Mouse (Mus musculus) forebrain, embryonic 13.5 days (tissue): Measurements from ENCODE around the gene Prss12. TPM values are rescaled to one million over a fixed set of nuclear protein-coding genes. Genes with fewer than 3 reads are reported as not detected.
"Not testable (repeated sequence)": the region's sequence is repeated elsewhere in the genome, so short reads cannot be mapped to it uniquely, and the experiment has no call there.

Experiments
- ATAC-seq: fragments of 200-750 bp; cut with Nextera tagmentation; 2 replicates; pipeline ENCODE4 v1.8.0; 2017
- H3K27ac ChIP-seq: fragments of 300-500 bp; sonication (generic); 2 replicates; pipeline ENCODE4 v1.5.1; 2015; ENCODE audit warnings: inconsistent platforms, mild to moderate bottlenecking, moderate library complexity
- H3K27me3 ChIP-seq: fragments of 300-500 bp; sonication (generic); 2 replicates; pipeline ENCODE4 v1.6.1; 2015; ENCODE audit warnings: mild to moderate bottlenecking, inconsistent platforms
- H3K36me3 ChIP-seq: fragments of 300-500 bp; sonication (generic); 2 replicates; pipeline ENCODE4 v1.6.1; 2015; ENCODE audit warnings: mild to moderate bottlenecking, inconsistent platforms; ENCODE audit not compliant: poor library complexity, severe bottlenecking
- H3K4me1 ChIP-seq: fragments of 300-500 bp; sonication (generic); 2 replicates; pipeline ENCODE4 v1.6.1; 2015; ENCODE audit warnings: inconsistent platforms
- H3K4me2 ChIP-seq: fragments of 300-500 bp; sonication (generic); 2 replicates; pipeline ENCODE4 v1.6.1; 2015; ENCODE audit warnings: inconsistent platforms, mild to moderate bottlenecking, moderate library complexity
- H3K4me3 ChIP-seq: fragments of 300-500 bp; sonication (generic); 2 replicates; pipeline ENCODE4 v1.5.1; 2015; ENCODE audit warnings: mild to moderate bottlenecking, inconsistent platforms
- H3K9ac ChIP-seq: fragments of 300-500 bp; sonication (generic); 2 replicates; pipeline ENCODE4 v1.6.1; 2015; ENCODE audit warnings: mild to moderate bottlenecking, inconsistent platforms
- H3K9me3 ChIP-seq: fragments of 300-500 bp; sonication (generic); replicated peaks from 2 replicates; pipeline ENCODE4 v1.6.1; 2016; ENCODE audit warnings: inconsistent platforms
- WGBS: fragments of 180-500 bp; shearing (Covaris S2); methylation state at CpG from one replicate; pipeline ENCODE4 v1.1.7; 2015; 5-methylcytosine and 5-hydroxymethylcytosine counted together
- polyA plus RNA-seq: library from polyadenylated mRNA; unstranded; fragments of >200 nt; fragmentation: Nextera tagmentation; extraction: Ambion mirVana; gene quantifications from 2 replicates; pipeline ENCODE4 v1.2.1, GENCODE M21; 2015

Prss12 gene
- polyA plus RNA-seq, 1 experiment from 2014 or later: 1.4 TPM

DNA sequence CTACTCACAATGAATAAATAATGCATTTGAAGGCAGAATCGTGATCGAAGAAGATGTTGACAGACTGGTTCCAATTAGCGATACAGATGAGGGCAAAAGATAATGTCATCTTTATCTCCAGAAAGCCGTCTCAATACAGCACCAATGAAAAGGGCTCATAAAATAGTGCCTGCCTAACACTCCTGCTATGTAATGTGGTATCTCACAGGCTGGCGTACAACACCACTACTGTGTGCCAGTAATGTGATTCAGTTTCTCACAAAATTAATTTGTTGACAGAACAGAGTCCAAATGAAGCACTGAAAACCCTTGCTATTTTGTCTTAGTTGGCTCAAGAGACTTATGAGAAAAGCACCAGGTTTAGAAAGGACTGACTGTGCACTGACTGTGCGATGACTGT, 48.4 kb downstream of the Prss12 start:
- H3K4me1 ChIP-seq: no peaks in the 10 kb centered on the region
- H3K9ac ChIP-seq: no peak overlapping the region
- 84% methylated on average over 6 of the region's 6 CpGs for WGBS
- H3K9me3 ChIP-seq: no peaks in the 10 kb centered on the region
- no peaks in the 10 kb centered on the region for H3K27me3 ChIP-seq
- no peak overlapping the region for H3K4me3 ChIP-seq
- H3K27ac ChIP-seq: no peak overlapping the region
- no peaks in the 10 kb centered on the region for H3K36me3 ChIP-seq
- 0 out of 2 replicates have a peak, but pooled peaks have one; percentile 43 for ATAC-seq
- H3K4me2 ChIP-seq: no peak overlapping the region

DNA sequence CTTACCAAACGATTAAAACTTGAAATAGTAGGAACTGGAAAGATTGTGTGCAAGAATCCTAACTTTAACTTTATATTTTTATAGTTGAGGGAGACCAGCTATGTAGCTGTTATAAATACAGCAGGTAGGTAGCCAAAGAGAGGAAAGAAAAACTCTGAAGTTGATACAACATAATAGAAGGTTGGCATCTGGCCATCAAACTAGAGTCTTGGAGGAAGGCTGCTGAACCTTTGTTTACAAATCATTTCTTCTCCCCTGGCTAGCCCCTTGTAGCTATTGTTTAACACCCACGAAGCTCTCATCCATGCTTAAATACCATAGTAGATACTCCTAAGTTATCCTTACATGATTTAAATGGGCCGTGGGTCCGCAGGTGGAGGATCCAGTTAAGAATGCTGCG, 52.1 kb downstream of the Prss12 start:
- Histone ChIP-seq H3K27me3 (no peaks in the 10 kb centered on the region), H3K4me1 (no peaks in the 10 kb centered on the region), H3K27ac (no peak overlapping the region), H3K9ac (no peak overlapping the region), H3K4me2 (no peak overlapping the region), H3K9me3 (no peaks in the 10 kb centered on the region), H3K4me3 (no peak overlapping the region), H3K36me3 (no peaks in the 10 kb centered on the region)
- no peak for ATAC-seq
- 79% methylated on average over 5 of the region's 5 CpGs for WGBS

DNA sequence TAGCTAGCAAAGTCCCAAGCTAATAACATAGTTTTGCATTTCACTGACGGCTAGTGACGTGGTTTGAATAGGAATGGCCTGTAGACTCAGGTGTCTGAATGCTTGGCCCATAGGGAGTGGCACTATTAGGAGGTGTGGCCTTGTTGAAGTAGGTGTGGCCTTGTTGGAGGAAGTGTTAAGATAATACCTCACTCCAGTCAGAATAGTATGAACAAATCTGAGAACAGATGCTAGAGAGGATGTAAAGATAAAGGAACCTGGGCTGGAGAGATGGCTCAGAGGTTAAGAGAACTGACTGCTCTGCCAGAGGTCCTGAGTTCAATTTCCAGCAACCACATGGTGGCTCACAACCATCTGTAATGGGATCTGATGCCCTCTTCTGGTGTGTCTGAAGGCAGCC, 55.1 kb downstream of the Prss12 start:
- H3K4me2 ChIP-seq, H3K27ac ChIP-seq, H3K9me3 ChIP-seq, H3K9ac ChIP-seq, ATAC-seq, H3K36me3 ChIP-seq, H3K27me3 ChIP-seq, H3K4me3 ChIP-seq: not testable (repeated sequence)
- peaks cover 18% of the 10 kb centered on the region for H3K4me1 ChIP-seq
- 83% methylated on average over 2 of the region's 2 CpGs for WGBS

DNA sequence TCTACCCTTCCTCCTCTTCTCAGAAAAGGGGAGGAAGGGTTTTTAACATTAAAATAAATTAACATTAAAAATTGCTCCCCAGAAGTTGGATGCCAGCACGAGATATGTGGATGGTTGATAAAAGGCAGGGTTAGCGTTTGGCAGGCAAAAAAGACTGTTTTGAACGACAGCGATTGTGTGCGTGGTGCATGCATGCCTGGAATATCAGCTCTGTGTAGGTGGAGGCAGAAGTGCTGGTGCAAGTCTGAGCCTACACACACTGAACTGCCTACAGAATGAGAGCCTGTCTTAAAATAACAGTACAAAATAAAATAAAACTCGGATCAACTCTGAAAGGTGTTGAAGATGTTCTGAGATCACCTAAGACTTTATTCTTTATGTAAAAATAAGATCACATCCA, 57.2 kb downstream of the Prss12 start:
- 87% methylated on average over 6 of the region's 6 CpGs for WGBS
- no peak overlapping the region for H3K4me3 ChIP-seq
- no peak overlapping the region for H3K9ac ChIP-seq
- peaks cover 9% of the 10 kb centered on the region; the same call in 1 of the 2 replicates for H3K36me3 ChIP-seq
- no peak overlapping the region for H3K4me2 ChIP-seq
- H3K27me3 ChIP-seq: no peaks in the 10 kb centered on the region
- no peak overlapping the region for H3K27ac ChIP-seq
- H3K9me3 ChIP-seq: no peaks in the 10 kb centered on the region
- peaks cover 26% of the 10 kb centered on the region for H3K4me1 ChIP-seq
- ATAC-seq: no peak

DNA sequence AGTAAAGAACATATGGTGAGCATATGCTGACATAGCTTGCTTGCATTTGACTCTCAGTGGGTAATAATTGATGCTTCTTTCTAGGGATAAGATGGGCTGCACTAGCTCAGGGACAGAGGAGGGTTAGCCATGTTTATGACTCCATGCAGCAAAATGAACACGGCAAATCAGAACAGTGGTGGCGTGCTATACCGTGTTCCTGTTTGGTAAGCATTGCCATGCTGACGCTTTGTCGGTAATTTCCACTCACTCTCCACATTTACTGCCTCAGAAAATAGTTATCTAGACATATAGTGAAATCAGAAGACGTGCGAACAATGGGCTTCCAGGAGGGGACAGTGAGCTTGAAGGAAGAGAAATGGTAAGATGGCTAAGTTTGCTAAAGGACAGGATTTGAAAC, 58.1 kb downstream of the Prss12 start:
- Histone ChIP-seq H3K27me3 (no peaks in the 10 kb centered on the region), H3K4me3 (no peak overlapping the region), H3K36me3 (peaks cover 9% of the 10 kb centered on the region; the same call in 1 of the 2 replicates), H3K4me1 (peaks cover 32% of the 10 kb centered on the region), H3K4me2 (no peak overlapping the region), H3K9ac (no peak overlapping the region), H3K27ac (no peak overlapping the region), H3K9me3 (no peaks in the 10 kb centered on the region)
- whole genome bisulfite sequencing: 89% methylated on average over 7 of the region's 7 CpGs
- no peak for ATAC-seq

DNA sequence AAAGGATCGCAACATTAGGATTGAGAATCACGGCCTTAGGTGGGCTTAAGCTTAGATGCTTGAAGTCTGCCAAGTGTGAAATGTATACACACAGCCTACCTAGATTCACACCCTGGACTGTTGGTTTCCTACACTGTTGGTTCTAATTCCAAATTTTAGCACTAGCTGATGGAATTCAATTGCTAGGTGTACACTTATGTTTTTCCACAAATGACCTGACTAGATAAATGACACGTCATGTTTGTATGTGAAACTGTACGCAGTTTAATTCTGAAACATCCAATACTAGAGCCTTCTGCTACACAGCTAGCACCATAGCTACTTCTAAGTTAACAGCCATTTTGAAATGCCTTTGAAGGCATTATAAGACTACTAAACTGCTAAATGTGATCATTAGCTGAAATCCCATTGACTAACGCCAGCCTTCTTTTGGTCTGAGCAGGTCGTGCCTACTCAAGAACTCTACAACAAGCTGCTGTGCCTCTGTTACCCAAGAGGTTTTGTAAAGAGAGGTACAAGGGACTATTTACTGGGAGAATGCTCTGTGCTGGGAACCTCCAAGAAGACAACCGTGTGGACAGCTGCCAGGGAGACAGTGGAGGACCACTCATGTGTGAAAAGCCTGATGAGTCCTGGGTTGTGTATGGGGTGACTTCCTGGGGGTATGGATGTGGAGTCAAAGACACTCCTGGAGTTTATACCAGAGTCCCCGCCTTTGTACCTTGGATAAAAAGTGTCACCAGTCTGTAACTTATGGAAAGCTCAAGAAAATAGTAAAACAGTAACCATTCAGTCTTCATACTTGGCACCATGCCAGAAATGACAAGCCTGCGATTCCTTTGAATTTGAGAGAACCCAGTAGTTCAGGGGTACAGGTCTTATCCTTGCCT, 59.3 kb downstream of the Prss12 start:
- peaks cover 9% of the 10 kb centered on the region; the same call in 1 of the 2 replicates for H3K36me3 ChIP-seq
- H3K4me2 ChIP-seq: peak overlapping the region; percentile 72
- H3K4me3 ChIP-seq: no peak overlapping the region
- H3K9me3 ChIP-seq: no peaks in the 10 kb centered on the region
- WGBS: 49% methylated on average over 9 of the region's 9 CpGs
- peaks cover 32% of the 10 kb centered on the region for H3K4me1 ChIP-seq
- H3K27ac ChIP-seq: no peak overlapping the region; the same call in 1 of the 2 replicates
- H3K27me3 ChIP-seq: no peaks in the 10 kb centered on the region
- H3K9ac ChIP-seq: no peak overlapping the region
- no peak for ATAC-seq

DNA sequence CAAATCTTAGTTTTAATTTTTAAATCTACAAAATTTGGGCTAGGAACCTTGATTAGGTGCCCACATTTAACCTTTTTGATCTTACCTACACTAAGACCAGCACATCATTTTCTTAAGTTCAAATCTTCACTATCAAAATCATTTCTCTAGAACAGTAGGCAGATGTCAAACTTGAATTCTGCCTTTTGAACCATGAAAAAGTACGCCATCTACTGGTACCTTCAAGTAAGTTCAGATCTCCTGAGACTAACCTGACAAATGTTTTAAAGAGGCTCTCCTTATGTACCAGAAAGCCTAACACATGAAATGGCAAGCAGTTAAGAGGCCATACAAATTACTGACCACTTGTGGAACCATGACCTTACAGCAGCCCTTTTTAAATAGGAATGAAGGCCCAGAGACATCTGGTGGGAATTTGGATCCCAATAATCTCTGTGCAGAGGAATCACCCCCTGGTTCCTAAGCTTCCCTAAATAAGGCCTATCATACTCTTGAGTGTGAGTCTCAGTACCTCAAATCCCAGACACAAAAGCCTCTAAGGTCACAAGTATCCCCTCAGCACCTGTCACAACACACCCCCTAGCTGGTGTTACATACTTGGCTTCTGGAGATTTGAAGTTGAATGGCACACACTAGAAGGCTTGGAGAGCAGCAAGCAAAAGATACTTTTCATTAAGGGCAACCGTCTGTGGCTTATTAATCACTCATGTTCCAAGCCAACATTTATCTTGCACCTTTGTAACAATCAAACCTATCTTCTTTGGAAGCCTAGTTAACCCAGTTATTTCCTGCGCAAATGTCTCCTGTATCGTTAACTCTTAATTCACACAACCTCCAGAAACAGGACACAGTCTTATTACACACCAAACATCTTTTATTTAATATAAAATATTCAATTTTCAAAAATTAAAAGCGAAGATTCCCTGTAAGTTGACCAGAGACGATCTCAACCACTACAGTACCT, 60.3 kb downstream of the Prss12 start:
- 6% methylated on average over 6 of the region's 6 CpGs for WGBS
- no peak for ATAC-seq

DNA sequence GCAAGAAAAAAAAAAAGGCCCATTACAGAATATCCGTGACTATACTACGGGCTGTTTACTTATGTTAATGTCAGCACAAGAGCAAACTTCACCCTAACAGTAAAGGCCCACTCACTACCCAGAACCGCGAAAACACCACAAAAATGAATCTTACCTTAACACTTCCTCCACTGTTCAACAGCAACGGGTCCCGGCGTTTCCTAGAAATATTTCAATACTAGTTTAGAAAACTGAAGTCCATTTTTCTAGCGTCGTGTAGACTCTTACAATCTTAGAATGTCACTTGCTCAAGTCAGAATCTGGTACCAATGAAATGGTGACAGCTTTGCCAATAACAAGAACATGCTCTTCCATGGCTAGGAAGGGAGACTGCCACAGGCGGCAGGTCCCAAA, 60.9 kb downstream of the Prss12 start:
- peak overlapping the region; percentile 76 for H3K27ac ChIP-seq
- H3K4me1 ChIP-seq: peaks cover 32% of the 10 kb centered on the region
- H3K4me3 ChIP-seq: peak overlapping the region; percentile 70
- peaks cover 9% of the 10 kb centered on the region; the same call in 1 of the 2 replicates for H3K36me3 ChIP-seq
- H3K4me2 ChIP-seq: peak overlapping the region; percentile 72
- no peaks in the 10 kb centered on the region for H3K27me3 ChIP-seq
- H3K9me3 ChIP-seq: no peaks in the 10 kb centered on the region
- no peak for ATAC-seq
- under 1% methylated on average over 10 of the region's 10 CpGs for WGBS
- H3K9ac ChIP-seq: peak overlapping the region; percentile 80

More for the DNA sequence above, 60.3 kb downstream of the Prss12 start:
- H3K9ac ChIP-seq: peak overlapping the region; percentile 80
- H3K27me3 ChIP-seq: no peaks in the 10 kb centered on the region
- H3K4me2 ChIP-seq: peak overlapping the region; percentile 72
- H3K4me1 ChIP-seq: peaks cover 32% of the 10 kb centered on the region
- no peaks in the 10 kb centered on the region for H3K9me3 ChIP-seq
- H3K36me3 ChIP-seq: peaks cover 9% of the 10 kb centered on the region; the same call in 1 of the 2 replicates
- H3K27ac ChIP-seq: 0 out of 2 replicates have a peak overlapping the region, but pooled peaks have one; percentile 76
- peak overlapping the region; percentile 70 for H3K4me3 ChIP-seq

DNA sequence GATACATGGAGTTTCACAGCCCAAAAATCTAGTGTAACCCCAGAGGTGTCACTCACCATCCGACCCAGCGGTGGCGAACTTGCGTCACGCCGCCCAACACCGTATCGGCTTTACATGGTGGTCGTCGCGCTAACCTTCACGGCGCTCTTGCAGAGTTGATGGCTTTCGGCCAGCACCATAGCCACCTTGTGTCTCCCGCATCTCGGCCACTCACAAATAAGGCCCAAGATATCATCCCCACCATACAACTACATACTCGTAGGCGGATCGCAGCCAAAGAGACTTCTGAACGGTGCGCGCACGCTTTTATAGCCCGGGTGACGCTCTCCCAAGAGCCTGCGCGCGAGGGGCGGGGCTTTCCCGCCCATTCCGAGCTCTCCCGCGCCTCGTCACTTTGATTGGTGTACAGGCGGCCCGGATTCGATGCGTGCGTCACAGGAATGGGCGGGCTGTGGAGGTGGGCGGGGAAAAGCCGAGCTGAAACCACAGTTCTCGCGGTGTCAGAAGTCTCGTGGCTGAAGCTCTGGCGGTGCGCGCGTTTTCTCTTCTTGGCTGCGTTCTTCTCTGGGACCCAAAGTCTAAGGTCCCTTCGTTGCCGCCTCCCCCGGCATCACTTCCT, 61.5 kb downstream of the Prss12 start:
- peak; percentile 99 for ATAC-seq
- Histone ChIP-seq H3K9ac (peak overlapping the region; percentile 84), H3K27me3 (no peaks in the 10 kb centered on the region), H3K27ac (peak overlapping the region; percentile 98), H3K4me2 (peak overlapping the region; percentile 72), H3K9me3 (no peaks in the 10 kb centered on the region), H3K4me1 (peaks cover 32% of the 10 kb centered on the region), H3K4me3 (peak overlapping the region; percentile 70), H3K36me3 (peaks cover 9% of the 10 kb centered on the region; the same call in 1 of the 2 replicates)
- 0% methylated on average over 53 of the region's 53 CpGs for WGBS

DNA sequence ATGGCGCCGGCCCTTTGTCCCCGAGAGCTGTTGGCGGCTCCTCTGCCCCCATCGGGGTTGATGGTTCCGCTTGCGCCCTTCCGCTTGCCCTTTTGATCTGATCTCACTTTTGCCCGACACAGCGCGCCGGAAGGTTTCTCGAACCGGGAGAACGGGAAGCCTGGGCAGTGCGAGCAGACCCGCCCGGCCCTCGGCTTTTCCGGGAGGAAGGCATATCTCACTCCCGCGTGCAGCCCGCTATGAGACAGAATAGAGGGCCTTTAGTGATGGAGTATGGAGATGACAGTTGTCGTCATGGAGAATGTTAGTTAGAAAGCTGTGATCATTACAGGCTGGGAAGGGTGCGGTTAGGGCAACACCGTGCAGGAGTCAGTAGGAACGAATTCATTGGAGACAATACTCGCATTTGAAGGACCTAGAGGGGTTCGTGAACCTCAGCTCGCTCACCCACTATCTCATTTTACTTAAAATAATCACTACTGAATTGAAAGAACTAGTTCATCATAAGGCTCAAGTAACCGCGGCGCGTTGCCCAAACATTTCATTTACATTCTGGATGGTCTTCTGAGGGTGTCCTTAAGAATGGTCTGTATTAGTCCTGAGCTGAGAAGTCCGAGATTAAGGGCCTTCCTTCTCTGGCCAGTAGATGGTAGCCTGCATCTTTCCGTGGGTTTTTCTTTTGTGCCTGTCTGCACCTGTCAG, 62.1 kb downstream of the Prss12 start:
- peak overlapping the region; percentile 84 for H3K9ac ChIP-seq
- H3K27ac ChIP-seq: peak overlapping the region; percentile 98
- peaks cover 9% of the 10 kb centered on the region; the same call in 1 of the 2 replicates for H3K36me3 ChIP-seq
- WGBS: under 1% methylated on average over 36 of the region's 36 CpGs
- H3K4me2 ChIP-seq: peak overlapping the region; percentile 72
- peak overlapping the region; percentile 70 for H3K4me3 ChIP-seq
- peak; percentile 71 for ATAC-seq
- no peaks in the 10 kb centered on the region for H3K27me3 ChIP-seq
- H3K9me3 ChIP-seq: no peaks in the 10 kb centered on the region
- peaks cover 32% of the 10 kb centered on the region for H3K4me1 ChIP-seq

DNA sequence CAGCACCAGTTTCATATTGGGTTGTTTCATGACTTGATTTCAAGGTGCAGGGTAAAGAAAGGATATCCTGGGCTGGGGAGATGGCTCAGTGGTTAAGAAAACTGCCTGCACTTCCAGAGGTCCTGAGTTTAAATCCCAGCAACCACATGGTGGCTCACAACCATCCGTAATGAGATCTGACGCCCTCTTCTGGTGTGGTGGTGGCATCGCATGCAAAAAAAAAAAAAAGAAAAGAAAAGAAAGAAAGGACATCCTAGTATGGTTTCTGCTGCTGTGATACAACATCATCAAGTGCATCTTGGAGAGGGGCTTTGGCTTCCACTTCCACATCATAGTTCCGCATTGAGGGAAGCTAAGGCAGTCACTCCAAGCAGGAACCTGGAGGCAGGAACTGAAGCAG, 65.1 kb downstream of the Prss12 start:
- WGBS: 73% methylated on average over 4 of the region's 4 CpGs
- H3K27me3 ChIP-seq: no peaks in the 10 kb centered on the region
- ATAC-seq: no peak
- H3K4me1 ChIP-seq: peaks cover 14% of the 10 kb centered on the region
- H3K27ac ChIP-seq: no peak overlapping the region
- H3K9ac ChIP-seq: no peak overlapping the region
- no peaks in the 10 kb centered on the region for H3K36me3 ChIP-seq
- no peak overlapping the region for H3K4me2 ChIP-seq
- H3K4me3 ChIP-seq: no peak overlapping the region
- no peaks in the 10 kb centered on the region for H3K9me3 ChIP-seq
